Mouse (Mus musculus) myocyte (in vitro differentiated cells): ENCODE measurements at regions not wholly inside any gene's neighbourhood (a gene's known extent, or its start where the extent isn't known, plus 50 kb on each side); places are given as distances from the start of the nearest gene placed in this dataset.

Experiments
- POLR2A ChIP-seq: IDR thresholded peaks from one replicate; pipeline ENCODE4 v1.6.1; 2011; ENCODE audit warnings: low read depth, mild to moderate bottlenecking, control low read depth, moderate library complexity; ENCODE audit not compliant: insufficient read length
- TCF12 ChIP-seq: IDR thresholded peaks from one replicate; pipeline ENCODE4 v1.6.1; 2011; ENCODE audit warnings: mild to moderate bottlenecking, control low read depth; ENCODE audit not compliant: poor library complexity, insufficient read depth, severe bottlenecking

DNA sequence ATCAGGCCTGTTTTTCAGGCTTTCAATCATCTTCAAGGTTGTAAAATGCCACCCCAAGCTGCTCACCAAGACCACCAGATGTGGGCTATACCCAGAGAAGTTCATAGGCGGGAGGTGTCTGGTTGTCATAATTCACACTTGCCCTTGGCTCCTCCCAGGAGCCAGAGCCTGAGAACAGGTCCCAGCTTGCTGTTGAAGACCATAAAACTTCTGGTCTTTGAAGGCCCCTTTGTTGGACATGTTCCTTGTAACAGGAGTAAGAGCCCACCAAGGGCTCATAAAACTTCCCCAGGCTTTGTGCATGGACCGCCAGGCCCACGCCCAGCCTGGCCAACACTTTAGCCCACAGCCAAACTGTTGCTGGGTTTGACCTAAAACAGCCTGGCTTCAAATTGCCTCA lies 62.6 kb upstream of the Atp6ap2 start:
- TF ChIP-seq TCF12 (no peak), POLR2A (no peak)
